Mouse (Mus musculus) embryonic facial prominence, embryonic 10.5 days (tissue): ENCODE results near the gene Acot6. TPM values are rescaled to one million over a fixed set of nuclear protein-coding genes. Genes with fewer than 3 reads are reported as not detected.
"Not testable (repeated sequence)": the region's sequence is repeated elsewhere in the genome, so short reads cannot be mapped to it uniquely, and the experiment has no call there.

Experiments
- DNase-seq: peaks from one replicate; pipeline ENCODE4 v3.0.0-alpha.2; 2017; ENCODE audit warnings: low spot score
- H3K27ac ChIP-seq: fragments of 300-500 bp; sonication (generic); replicated peaks from 2 replicates; pipeline ENCODE4 v1.5.1; 2016; ENCODE audit warnings: mild to moderate bottlenecking
- H3K27me3 ChIP-seq: fragments of 300-500 bp; sonication (generic); replicated peaks from 2 replicates; pipeline ENCODE4 v1.6.1; 2016; ENCODE audit warnings: low read depth, mild to moderate bottlenecking; ENCODE audit not compliant: poor library complexity, severe bottlenecking
- H3K36me3 ChIP-seq: fragments of 300-500 bp; sonication (generic); replicated peaks from 2 replicates; pipeline ENCODE4 v1.6.1; 2016; ENCODE audit warnings: mild to moderate bottlenecking, moderate library complexity
- H3K4me1 ChIP-seq: fragments of 300-500 bp; sonication (generic); 2 replicates; pipeline ENCODE4 v1.6.1; 2016
- H3K4me3 ChIP-seq: fragments of 300-500 bp; sonication (generic); 2 replicates; pipeline ENCODE4 v1.5.1; 2016; ENCODE audit warnings: mild to moderate bottlenecking, moderate library complexity
- H3K9me3 ChIP-seq: fragments of 300-500 bp; sonication (generic); 2 replicates; pipeline ENCODE4 v1.6.1; 2016; ENCODE audit warnings: mild to moderate bottlenecking
- WGBS: fragments of 180-500 bp; shearing (Covaris S2); methylation state at CpG from one replicate; pipeline ENCODE4 v1.1.7; 2016; 5-methylcytosine and 5-hydroxymethylcytosine counted together
- polyA plus RNA-seq: library from polyadenylated mRNA; unstranded; fragments of >200 nt; fragmentation: Nextera tagmentation; extraction: Ambion mirVana; gene quantifications from 2 replicates; pipeline ENCODE4 v1.2.1, GENCODE M21; 2016

Gene Acot6
- polyA plus RNA-seq = 0.80 and 0.81 TPM in 2 replicates

- peak; percentile 67 for DNase-seq
- not testable (repeated sequence) for H3K36me3 ChIP-seq, H3K9me3 ChIP-seq, H3K4me1 ChIP-seq, H3K27me3 ChIP-seq
- peak within 1 kb of the TSS; percentile 66 for H3K4me3 ChIP-seq
- peak within 1 kb of the TSS; percentile 83 for H3K27ac ChIP-seq
- WGBS = under 1% methylated on average over 80 of the region's 80 CpGs
Observed at GRCm38 (mm10) chr12:84100604-84101492, at the start of gene Acot6. Gene Acot6, plus strand, starts transcription at chr12:84100654.

- H3K4me3 ChIP-seq, H3K36me3 ChIP-seq, H3K27ac ChIP-seq, H3K4me1 ChIP-seq, DNase-seq: not testable (repeated sequence)
- WGBS = 87% methylated on average over 5 of the region's 5 CpGs
- Histone ChIP-seq H3K9me3 (peaks cover 13% of the 10 kb centered on the region; the same call in 1 of the 2 replicates), H3K27me3 (peaks cover 39% of the 10 kb centered on the region)
Observed at GRCm38 (mm10) chr12:84050744-84051143, 49.7 kb upstream of the Acot6 start.

GRCm38 (mm10) chr12:84051937-84052474, 48.4 kb upstream of the Acot6 start, which contains the start of gene Acot3:
Gene Acot3, plus strand, starts transcription at chr12:84052144.
- peaks cover 13% of the 10 kb centered on the region; the same call in 1 of the 2 replicates for H3K9me3 ChIP-seq
- 84% methylated on average over 5 of the region's 5 CpGs for WGBS
- H3K4me3 ChIP-seq = no peak within 1 kb of the TSS; the same call in 1 of the 2 replicates

GRCm38 (mm10) chr12:84052609-84053008, 47.8 kb upstream of the Acot6 start:
- no peaks in the 10 kb centered on the region for H3K36me3 ChIP-seq
- H3K4me3 ChIP-seq = no peak overlapping the region; the same call in 1 of the 2 replicates
- H3K4me1 ChIP-seq = peaks cover 6% of the 10 kb centered on the region
- H3K27ac ChIP-seq = no peak overlapping the region
- DNase-seq = no peak
- peaks cover 39% of the 10 kb centered on the region for H3K27me3 ChIP-seq
- 87% methylated on average over 7 of the region's 7 CpGs for WGBS
- H3K9me3 ChIP-seq = peaks cover 10% of the 10 kb centered on the region; the same call in 1 of the 2 replicates

More at GRCm38 (mm10) chr12:84051937-84052474, 48.4 kb upstream of the Acot6 start, which contains the start of gene Acot3:
- no peak for DNase-seq
- H3K36me3 ChIP-seq = no peaks in the 10 kb centered on the region
- H3K4me1 ChIP-seq = peaks cover 6% of the 10 kb centered on the region
- H3K27me3 ChIP-seq = peaks cover 39% of the 10 kb centered on the region
- H3K27ac ChIP-seq = no peak within 1 kb of the TSS

GRCm38 (mm10) chr12:84053173-84053572, 47.3 kb upstream of the Acot6 start:
- H3K36me3 ChIP-seq = no peaks in the 10 kb centered on the region
- H3K27me3 ChIP-seq = peaks cover 39% of the 10 kb centered on the region
- peak; percentile 31 for DNase-seq
- peak overlapping the region; percentile 62 for H3K4me3 ChIP-seq
- H3K4me1 ChIP-seq = peaks cover 6% of the 10 kb centered on the region
- 16% methylated on average over 16 of the region's 16 CpGs for WGBS
- peaks cover 5% of the 10 kb centered on the region; the same call in 1 of the 2 replicates for H3K9me3 ChIP-seq
- H3K27ac ChIP-seq = no peak overlapping the region; the same call in 1 of the 2 replicates

- peaks cover 39% of the 10 kb centered on the region for H3K27me3 ChIP-seq
- DNase-seq = peak; percentile 58
- H3K4me1 ChIP-seq = peaks cover 6% of the 10 kb centered on the region
- peak overlapping the region; percentile 62 for H3K4me3 ChIP-seq
- 3% methylated on average over 41 of the region's 46 CpGs for WGBS
- no peaks in the 10 kb centered on the region; the same call in 1 of the 2 replicates for H3K9me3 ChIP-seq
- H3K36me3 ChIP-seq = no peaks in the 10 kb centered on the region
- peak overlapping the region; percentile 59; the same call in 1 of the 2 replicates for H3K27ac ChIP-seq
Observed at GRCm38 (mm10) chr12:84053679-84054391, 46.6 kb upstream of the Acot6 start.

- WGBS = 31% methylated on average over 2 of the region's 2 CpGs
- H3K36me3 ChIP-seq = no peaks in the 10 kb centered on the region
- H3K27me3 ChIP-seq = no peaks in the 10 kb centered on the region
- no peaks in the 10 kb centered on the region for H3K9me3 ChIP-seq
- H3K27ac ChIP-seq = no peak overlapping the region
- peak; percentile 6 for DNase-seq
- H3K4me3 ChIP-seq = no peak overlapping the region
- no peaks in the 10 kb centered on the region for H3K4me1 ChIP-seq
Observed at GRCm38 (mm10) chr12:84060946-84061345, 39.5 kb upstream of the Acot6 start.

GRCm38 (mm10) chr12:84062336-84062735, 38.1 kb upstream of the Acot6 start:
- WGBS = 93% methylated on average over 20 of the region's 20 CpGs
- DNase-seq = peak; percentile 4
- H3K27me3 ChIP-seq = peaks cover 10% of the 10 kb centered on the region
- H3K27ac ChIP-seq = no peak overlapping the region
- no peaks in the 10 kb centered on the region for H3K9me3 ChIP-seq
- no peaks in the 10 kb centered on the region for H3K4me1 ChIP-seq
- no peaks in the 10 kb centered on the region for H3K36me3 ChIP-seq
- H3K4me3 ChIP-seq = no peak overlapping the region

GRCm38 (mm10) chr12:84063228-84063627, 37.2 kb upstream of the Acot6 start:
- DNase-seq = peak; percentile 19
- WGBS = 73% methylated on average over 5 of the region's 5 CpGs
- Histone ChIP-seq H3K27ac (no peak overlapping the region), H3K4me1 (no peaks in the 10 kb centered on the region), H3K36me3 (no peaks in the 10 kb centered on the region), H3K4me3 (no peak overlapping the region), H3K9me3 (no peaks in the 10 kb centered on the region), H3K27me3 (peaks cover 19% of the 10 kb centered on the region)

GRCm38 (mm10) chr12:84063833-84064232, 36.6 kb upstream of the Acot6 start:
- peaks cover 25% of the 10 kb centered on the region for H3K27me3 ChIP-seq
- H3K4me3 ChIP-seq = no peak overlapping the region
- 87% methylated on average over 2 of the region's 2 CpGs for WGBS

GRCm38 (mm10) chr12:84064621-84065020, 35.8 kb upstream of the Acot6 start:
- 74% methylated on average over 8 of the region's 8 CpGs for WGBS
- Histone ChIP-seq H3K36me3 (no peaks in the 10 kb centered on the region), H3K4me3 (no peak overlapping the region), H3K4me1 (peaks cover 6% of the 10 kb centered on the region; the same call in 1 of the 2 replicates), H3K9me3 (no peaks in the 10 kb centered on the region), H3K27ac (no peak overlapping the region), H3K27me3 (peaks cover 32% of the 10 kb centered on the region)
- no peak for DNase-seq

More at GRCm38 (mm10) chr12:84063833-84064232, 36.6 kb upstream of the Acot6 start:
- H3K9me3 ChIP-seq = no peaks in the 10 kb centered on the region
- H3K4me1 ChIP-seq = no peaks in the 10 kb centered on the region
- DNase-seq = no peak
- H3K36me3 ChIP-seq = no peaks in the 10 kb centered on the region
- H3K27ac ChIP-seq = no peak overlapping the region

GRCm38 (mm10) chr12:84067752-84068151, 32.7 kb upstream of the Acot6 start:
- no peaks in the 10 kb centered on the region for H3K9me3 ChIP-seq
- no peaks in the 10 kb centered on the region for H3K36me3 ChIP-seq
- H3K4me1 ChIP-seq = peaks cover 9% of the 10 kb centered on the region; the same call in 1 of the 2 replicates
- no peak overlapping the region for H3K27ac ChIP-seq
- DNase-seq = no peak
- no peak overlapping the region for H3K4me3 ChIP-seq
- peaks cover 55% of the 10 kb centered on the region for H3K27me3 ChIP-seq
- WGBS = 91% methylated on average over 4 of the region's 4 CpGs
